ENCODE assay signal across 9 mouse cellular contexts in the genomic region with DNA sequence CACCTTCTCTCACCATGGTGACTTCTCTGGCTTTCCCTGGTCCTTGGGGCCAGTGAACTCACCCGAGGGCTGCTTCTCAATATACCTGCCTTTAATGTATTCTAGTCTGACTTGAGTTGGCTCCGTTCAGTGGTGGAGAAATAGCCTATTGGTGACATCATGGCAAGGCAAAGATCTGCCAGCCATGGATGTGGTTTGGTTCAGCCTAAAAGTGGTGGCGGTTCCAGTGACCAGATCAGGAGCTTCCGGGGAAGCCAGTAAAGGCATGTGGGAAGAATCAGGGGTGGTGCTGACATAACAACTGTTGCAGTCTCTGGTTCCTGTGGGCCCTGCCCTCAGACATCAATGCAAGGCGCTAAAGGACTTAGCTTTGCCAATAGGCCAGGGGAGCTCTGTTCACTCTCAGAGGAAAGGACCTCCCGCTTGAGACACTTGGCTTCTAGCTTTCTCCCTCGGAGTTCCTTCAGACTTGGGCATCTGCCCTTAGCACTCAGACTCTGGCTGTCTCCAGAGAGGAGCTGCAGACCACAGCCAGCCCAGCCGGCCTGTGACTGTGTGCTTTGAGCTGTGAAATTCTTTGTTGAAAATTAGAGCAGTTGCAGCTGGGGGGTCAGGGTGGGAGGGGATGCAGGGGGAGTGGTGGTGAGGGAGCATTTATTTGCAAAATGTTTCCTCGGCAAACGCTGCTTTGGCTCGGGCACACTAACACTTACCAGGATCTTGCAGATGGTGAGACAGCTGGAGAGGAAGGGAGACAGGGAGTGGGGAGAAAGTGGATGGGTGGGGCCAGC. TPM values are rescaled to one million over a fixed set of nuclear protein-coding genes. Genes with fewer than 3 reads are reported as not detected.
DNase-seq lines count a peak whose midpoint lies in the region; ATAC-seq and TF ChIP-seq lines count a peak whose summit lies in the region.
"Had no signal": no experiment of that assay in that cellular context is flagged by ENCODE, and none has a peak within 500 bp of the region (broad histone marks: within the 10 kb centered on the region; RNA-seq: fewer than 3 reads in every experiment).

No protein-coding gene starts in this region.

- H3K27ac ChIP-seq in gastrocnemius, adult 2 months = peak overlapping the region; percentile 56
- peak overlapping the region; percentile 58 for H3K27ac ChIP-seq in intestine, embryonic 15.5 days
- H3K27ac ChIP-seq in left cerebral cortex, adult 2 months = no peak overlapping the region

- no peak overlapping the region for H3K9ac ChIP-seq in intestine, embryonic 15.5 days

- intact Hi-C loops in gastrocnemius, adult 2 months (cut with DNase I) = no loop called here
- intact Hi-C loops in left cerebral cortex, adult 2 months (cut with DNase I) = no loop called here

- H3K4me3 ChIP-seq in gastrocnemius, adult 2 months = no peak overlapping the region
- no peak overlapping the region for H3K4me3 ChIP-seq in intestine, embryonic 15.5 days (replicated peaks)
- no peak overlapping the region for H3K4me3 ChIP-seq in left cerebral cortex, adult 2 months

- H3K4me1 ChIP-seq in intestine, embryonic 15.5 days (replicated peaks) = peaks cover 40% of the 10 kb centered on the region

- no peaks in the 10 kb centered on the region for H3K36me3 ChIP-seq in intestine, embryonic 15.5 days

- WGBS in intestine, embryonic 15.5 days = 29% methylated on average over 11 of the region's 11 CpGs

- no peak for DNase-seq in gastrocnemius, adult 2 months
- DNase-seq in gastrocnemius, adult 18-20 months (ENCODE audit: low spot score) = no peak
- DNase-seq in right cerebral cortex, adult 18-20 months = peak; percentile 43
- DNase-seq in right cerebral cortex, postnatal 36 days (ENCODE audit: low spot score in 2 of 2) = no peak
- peak; percentile 85 for DNase-seq in retina, postnatal 1 day
- no peak for DNase-seq in embryo, embryonic 10 days (ENCODE audit: low spot score)
- DNase-seq in left cerebral cortex, adult 2 months (ENCODE audit: extremely low spot score in 1 of 2, low spot score in 2 of 2) = no peak
- DNase-seq: B cell, adult 2 months had no signal

- peak; percentile 44 for ATAC-seq in intestine, embryonic 15.5 days

- no peaks in the 10 kb centered on the region for H3K9me3 ChIP-seq in intestine, embryonic 15.5 days

- no peak for TF ChIP-seq CTCF in gastrocnemius, adult 2 months (IDR thresholded peaks at IDR 0.05)
- TF ChIP-seq CTCF in left cerebral cortex, adult 2 months (IDR thresholded peaks at IDR 0.05) = no peak

- H3K27me3 ChIP-seq in intestine, embryonic 15.5 days (replicated peaks) = peaks cover under 1% of the 10 kb centered on the region; the same call in 1 of the 2 replicates

- no peak overlapping the region; the same call in 1 of the 2 replicates for H3K4me2 ChIP-seq in intestine, embryonic 15.5 days (replicated peaks)

RNA-seq across cellular contexts. Expression of gene Chst3, which starts 6.3 kb away (rescaled TPM):
- under 1 TPM; 0.23 to 0.64 TPM for total RNA-seq in gastrocnemius, adult 2 months (2021)
- under 1 TPM; 0.27 to 0.40 TPM for total RNA-seq in gastrocnemius, adult 18-20 months (2021)
- polyA plus RNA-seq in intestine, embryonic 15.5 days (2015; fragmentation: Nextera tagmentation; extraction: Ambion mirVana) = 1.9 TPM in 2 replicates
- total RNA-seq in left cerebral cortex, adult 2 months (2021) = 1 to 10 TPM; 1.2 to 1.4 TPM

Comparison
In these comparisons a context has a peak if more than half of its experiments do, and no peak if none do; other contexts are left out.
1. DNase-seq: peak in right cerebral cortex, adult 18-20 months (single experiment) and retina, postnatal 1 day (single experiment); none in gastrocnemius, adult 2 months (single experiment), gastrocnemius, adult 18-20 months (single experiment), right cerebral cortex, postnatal 36 days (0 of 2), embryo, embryonic 10 days (single experiment) and left cerebral cortex, adult 2 months (0 of 2).